Mouse (Mus musculus) limb, embryonic 15.5 days (tissue): ENCODE data around the gene Atraid. TPM values are rescaled to one million over a fixed set of nuclear protein-coding genes. Genes with fewer than 3 reads are reported as not detected.
A peak's percentile ranks its signal among the peaks of the same experiment; 100 is the strongest.

Source experiments
- ATAC-seq: fragments of 200-750 bp; cut with Nextera tagmentation; 2 replicates; pipeline ENCODE4 v1.8.0; 2017; ENCODE audit warnings: low read depth, moderate TSS enrichment; ENCODE audit not compliant: insufficient number of reproducible peaks, low FRiP score, low TSS enrichment
- H3K27ac ChIP-seq: fragments of 300-500 bp; sonication (generic); 2 replicates; pipeline ENCODE4 v1.5.1; 2015; ENCODE audit warnings: moderate library complexity, mild to moderate bottlenecking, inconsistent platforms
- H3K27me3 ChIP-seq: fragments of 300-500 bp; sonication (generic); 2 replicates; pipeline ENCODE4 v1.6.1; 2015; ENCODE audit warnings: inconsistent platforms
- H3K36me3 ChIP-seq: fragments of 300-500 bp; sonication (generic); 2 replicates; pipeline ENCODE4 v1.6.1; 2015; ENCODE audit warnings: inconsistent platforms
- H3K4me1 ChIP-seq: fragments of 300-500 bp; sonication (generic); 2 replicates; pipeline ENCODE4 v1.6.1; 2015; ENCODE audit warnings: inconsistent platforms
- H3K4me2 ChIP-seq: fragments of 300-500 bp; sonication (generic); 2 replicates; pipeline ENCODE4 v1.6.1; 2015; ENCODE audit warnings: mild to moderate bottlenecking, inconsistent platforms
- H3K4me3 ChIP-seq: fragments of 300-500 bp; sonication (generic); 2 replicates; pipeline ENCODE4 v1.5.1; 2015; ENCODE audit warnings: mild to moderate bottlenecking, inconsistent platforms
- H3K9ac ChIP-seq: fragments of 300-500 bp; sonication (generic); 2 replicates; pipeline ENCODE4 v1.6.1; 2015; ENCODE audit warnings: inconsistent platforms
- H3K9me3 ChIP-seq: fragments of 300-500 bp; sonication (generic); 2 replicates; pipeline ENCODE4 v1.6.1; 2016; ENCODE audit warnings: inconsistent platforms
- WGBS: fragments of 180-500 bp; shearing (Covaris S2); methylation state at CpG from one replicate; pipeline ENCODE4 v1.1.7; 2015; 5-methylcytosine and 5-hydroxymethylcytosine counted together
- polyA plus RNA-seq: library from polyadenylated mRNA; unstranded; fragments of >200 nt; fragmentation: Nextera tagmentation; extraction: Ambion mirVana; gene quantifications from 2 replicates; pipeline ENCODE4 v1.2.1, GENCODE M21; 2015

The Atraid gene
- polyA plus RNA-seq, 1 experiment from 2014 or later, result 179 TPM

DNA sequence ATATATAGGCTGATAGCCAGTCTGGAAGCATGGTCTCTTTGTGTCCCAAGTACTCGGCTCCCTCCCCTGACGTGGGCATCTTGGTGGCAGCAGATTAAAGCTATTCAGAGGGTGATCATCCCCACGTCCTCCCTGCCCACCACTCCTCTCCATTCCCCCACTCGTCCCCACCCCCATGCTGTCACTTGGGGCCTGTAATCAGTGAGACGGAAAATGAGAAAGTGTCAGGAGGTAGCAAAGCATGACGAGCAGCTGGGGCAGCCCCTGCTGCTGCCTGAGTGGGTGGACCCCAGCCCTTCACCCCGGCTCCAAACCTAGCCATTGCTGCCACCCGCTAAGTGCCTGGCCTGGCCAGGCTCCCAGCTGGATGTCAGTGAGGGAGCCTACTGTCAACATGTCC is 35.8 kb downstream of the Atraid start:
- Histone ChIP-seq H3K4me3 (no peak overlapping the region), H3K4me2 (no peak overlapping the region), H3K36me3 (peaks cover 2% of the 10 kb centered on the region), H3K4me1 (0 out of 2 replicates have a peak, but pooled peaks cover 5% of the 10 kb centered on the region), H3K9me3 (no peaks in the 10 kb centered on the region), H3K27ac (no peak overlapping the region), H3K9ac (no peak overlapping the region), H3K27me3 (peaks cover 38% of the 10 kb centered on the region)
- WGBS, result 12% methylated on average over 8 of the region's 8 CpGs
- ATAC-seq, result no peak

GRCm38 (mm10) chr5:31086606-31087005 is 38.5 kb downstream of the Atraid start:
- WGBS, result 29% methylated on average over 7 of the region's 7 CpGs
- Histone ChIP-seq H3K4me2 (no peak overlapping the region), H3K36me3 (no peaks in the 10 kb centered on the region), H3K4me3 (no peak overlapping the region), H3K9me3 (no peaks in the 10 kb centered on the region), H3K27me3 (peaks cover 64% of the 10 kb centered on the region), H3K9ac (no peak overlapping the region), H3K4me1 (no peaks in the 10 kb centered on the region), H3K27ac (no peak overlapping the region)
- ATAC-seq, result no peak

DNA sequence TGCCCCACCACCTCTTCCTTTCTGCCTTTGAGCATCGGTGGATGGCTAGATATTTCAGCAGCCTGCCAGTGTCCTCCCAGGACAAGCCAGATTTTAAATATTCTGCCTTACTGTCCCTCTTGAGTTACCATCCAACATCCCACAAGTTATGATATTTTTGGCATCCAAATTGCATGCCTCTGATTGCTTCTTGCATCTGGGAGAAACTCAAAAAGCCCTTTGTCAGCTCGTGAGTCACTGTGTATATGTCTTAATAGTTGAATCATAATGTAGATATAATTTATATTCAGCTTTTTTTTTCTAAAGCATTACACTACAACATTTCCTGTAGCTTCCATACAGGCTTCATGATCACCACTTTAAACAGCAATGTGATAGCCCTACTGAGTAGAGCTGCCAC is 39.0 kb downstream of the Atraid start:
- Histone ChIP-seq H3K4me2 (no peak overlapping the region), H3K9me3 (no peaks in the 10 kb centered on the region), H3K9ac (no peak overlapping the region), H3K4me1 (no peaks in the 10 kb centered on the region), H3K27me3 (peaks cover 70% of the 10 kb centered on the region), H3K27ac (no peak overlapping the region), H3K4me3 (no peak overlapping the region), H3K36me3 (no peaks in the 10 kb centered on the region)
- 75% methylated on average over 2 of the region's 2 CpGs for WGBS
- no peak for ATAC-seq

GRCm38 (mm10) chr5:31092231-31092975 is 44.3 kb downstream of the Atraid start:
- no peak for ATAC-seq
- WGBS, result 2% methylated on average over 47 of the region's 53 CpGs
- peaks cover 38% of the 10 kb centered on the region for H3K4me1 ChIP-seq
- H3K27ac ChIP-seq, result no peak overlapping the region
- no peaks in the 10 kb centered on the region for H3K9me3 ChIP-seq
- H3K36me3 ChIP-seq, result no peaks in the 10 kb centered on the region
- no peak overlapping the region for H3K9ac ChIP-seq
- H3K27me3 ChIP-seq, result peaks cover 97% of the 10 kb centered on the region
- peak overlapping the region; percentile 45 for H3K4me3 ChIP-seq
- H3K4me2 ChIP-seq, result peak overlapping the region; percentile 84

GRCm38 (mm10) chr5:31093151-31094041 is 45.3 kb downstream of the Atraid start:
- Histone ChIP-seq H3K36me3 (no peaks in the 10 kb centered on the region), H3K27ac (no peak overlapping the region), H3K4me2 (peak overlapping the region; percentile 84), H3K9ac (no peak overlapping the region), H3K4me1 (peaks cover 38% of the 10 kb centered on the region), H3K9me3 (no peaks in the 10 kb centered on the region), H3K27me3 (peaks cover 99% of the 10 kb centered on the region), H3K4me3 (peak overlapping the region; percentile 45)
- WGBS, result under 1% methylated on average over 48 of the region's 54 CpGs
- peak; percentile 49; the same call in 1 of the 2 replicates for ATAC-seq

DNA sequence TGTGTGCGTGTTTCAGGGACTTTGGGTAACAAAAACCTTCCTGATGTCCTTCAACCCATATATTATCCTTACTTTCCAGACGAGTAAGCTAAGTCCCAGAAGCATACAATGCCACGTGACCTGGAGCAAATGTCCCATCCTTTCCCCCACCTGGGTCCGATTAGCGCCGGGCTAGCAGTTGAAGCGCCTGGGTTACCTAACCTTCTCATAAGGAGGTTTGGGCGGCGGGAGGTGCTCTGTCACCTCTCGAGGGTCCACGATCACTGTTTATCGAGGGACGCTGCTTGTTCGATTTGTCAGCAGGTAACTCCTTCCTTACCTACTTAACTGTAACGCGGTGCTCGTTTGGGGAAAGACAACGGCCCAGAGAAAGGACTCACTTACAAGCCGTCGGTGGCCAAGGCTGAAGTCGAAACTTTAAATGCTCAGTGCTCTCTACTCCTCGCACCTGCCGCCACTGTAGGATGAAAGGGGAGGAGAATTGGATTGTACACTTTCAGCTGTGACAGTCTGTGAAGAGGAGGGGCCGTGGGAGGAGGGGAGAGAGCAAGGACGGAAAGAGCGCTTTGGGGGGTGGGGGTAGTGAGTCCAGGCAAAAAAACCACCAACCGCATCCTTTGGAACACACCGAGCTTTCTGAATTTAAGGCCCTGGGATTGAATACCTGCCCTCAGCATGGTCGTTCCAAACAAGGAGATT is 46.1 kb downstream of the Atraid start:
- 3% methylated on average over 29 of the region's 29 CpGs for WGBS
- no peak for ATAC-seq
- no peaks in the 10 kb centered on the region for H3K36me3 ChIP-seq

DNA sequence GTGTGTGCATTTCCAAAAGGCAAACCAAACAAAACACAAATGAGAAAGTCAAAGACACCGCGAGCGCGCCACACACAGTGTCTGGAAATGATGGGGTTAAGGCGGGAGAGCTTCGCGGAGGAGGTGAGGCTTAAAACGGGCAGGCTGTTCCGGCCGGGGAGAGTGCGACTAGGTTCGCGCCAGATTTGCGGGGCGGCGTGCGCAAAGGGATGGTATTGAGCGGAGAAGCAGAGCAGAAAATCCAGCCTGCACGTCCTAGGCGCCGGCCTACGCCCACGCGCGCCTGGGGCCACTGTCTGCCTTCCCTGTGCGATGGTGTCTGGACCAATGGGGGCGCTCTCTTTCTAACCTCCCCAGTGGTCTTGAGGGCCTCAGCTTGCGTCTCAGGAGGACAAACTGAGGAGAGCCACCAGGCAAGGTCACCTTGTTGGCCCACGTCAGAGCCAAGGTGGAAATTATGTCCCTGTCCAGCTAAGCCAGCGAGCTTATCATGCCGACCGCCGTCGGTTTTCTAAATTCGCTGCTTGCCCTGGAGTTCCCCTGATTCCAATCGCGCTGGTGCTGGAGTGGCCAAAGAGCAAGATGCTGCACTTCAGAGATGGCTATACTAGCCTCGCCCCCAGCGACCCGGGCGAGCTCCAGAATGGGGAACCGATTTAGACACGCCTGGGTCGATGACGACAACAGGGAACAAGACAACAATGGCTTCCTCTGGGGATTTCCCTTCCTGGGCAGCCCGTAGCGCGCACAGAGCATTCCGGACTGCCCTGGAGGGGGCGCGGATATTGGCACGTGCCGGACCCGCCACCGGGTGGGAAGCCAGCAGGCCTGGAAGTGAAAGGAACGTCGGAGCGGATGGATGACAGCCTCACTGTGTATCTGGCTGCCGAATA is 46.9 kb downstream of the Atraid start:
- Histone ChIP-seq H3K4me3 (peak overlapping the region; percentile 28), H3K27me3 (peaks cover 90% of the 10 kb centered on the region), H3K9me3 (no peaks in the 10 kb centered on the region), H3K36me3 (no peaks in the 10 kb centered on the region), H3K9ac (no peak overlapping the region), H3K27ac (no peak overlapping the region), H3K4me2 (peak overlapping the region; percentile 84), H3K4me1 (peaks cover 38% of the 10 kb centered on the region)
- ATAC-seq, result no peak
- under 1% methylated on average over 59 of the region's 59 CpGs for WGBS

More for the DNA sequence above, 46.1 kb downstream of the Atraid start:
- H3K4me1 ChIP-seq, result peaks cover 38% of the 10 kb centered on the region
- peak overlapping the region; percentile 45 for H3K4me3 ChIP-seq
- no peaks in the 10 kb centered on the region for H3K9me3 ChIP-seq
- no peak overlapping the region for H3K9ac ChIP-seq
- peaks cover 98% of the 10 kb centered on the region for H3K27me3 ChIP-seq
- H3K27ac ChIP-seq, result no peak overlapping the region
- H3K4me2 ChIP-seq, result peak overlapping the region; percentile 84

DNA sequence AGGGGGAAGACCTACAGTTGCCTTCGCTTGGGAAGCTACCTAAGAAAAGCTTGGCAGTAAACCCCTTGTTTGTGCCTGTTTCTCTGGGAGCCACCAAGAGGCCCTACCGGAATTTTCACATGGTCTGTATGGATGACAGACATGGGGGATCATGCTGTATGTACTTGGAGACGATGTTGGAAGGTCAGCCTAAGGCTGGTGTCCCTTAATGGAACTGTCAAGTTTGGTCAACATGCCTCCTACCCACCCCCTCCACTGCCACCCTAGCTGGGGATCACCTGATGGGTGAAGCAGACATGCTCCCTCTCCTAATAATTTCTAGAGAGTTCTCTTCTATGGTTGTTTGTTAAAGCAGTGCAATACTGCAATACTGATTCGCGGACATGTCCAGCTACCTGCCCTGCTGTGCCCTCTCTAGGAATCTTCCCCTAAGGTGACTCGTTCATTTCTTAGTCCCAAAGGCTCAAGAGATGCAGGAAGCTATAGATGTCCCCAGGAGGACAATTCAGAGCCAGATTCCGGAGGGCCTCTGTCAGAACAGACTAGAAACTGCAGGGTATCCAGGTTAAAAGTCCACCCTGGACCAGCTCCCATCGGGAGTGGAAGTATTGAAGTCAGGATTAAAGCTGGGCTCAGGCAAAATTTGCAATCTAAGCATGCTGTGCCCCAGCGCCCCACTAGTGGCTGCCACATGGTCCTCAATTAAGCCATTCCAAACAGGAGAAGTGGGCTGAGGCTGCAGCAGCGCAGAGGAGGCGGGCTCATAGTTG is 47.8 kb downstream of the Atraid start:
- 21% methylated on average over 11 of the region's 11 CpGs for WGBS
- H3K9ac ChIP-seq, result no peak overlapping the region
- no peak overlapping the region for H3K27ac ChIP-seq
- peak overlapping the region; percentile 84 for H3K4me2 ChIP-seq
- H3K4me3 ChIP-seq, result peak overlapping the region; percentile 28; the same call in 1 of the 2 replicates
- peaks cover 81% of the 10 kb centered on the region for H3K27me3 ChIP-seq
- H3K36me3 ChIP-seq, result no peaks in the 10 kb centered on the region
- no peak for ATAC-seq
- no peaks in the 10 kb centered on the region for H3K9me3 ChIP-seq
- H3K4me1 ChIP-seq, result peaks cover 38% of the 10 kb centered on the region
